Mouse (Mus musculus): ENCODE results near the gene Cacna1e.

Gene Cacna1e

GRCm38 (mm10) chr1:154532987-154533940, 351.0 kb downstream of the Cacna1e start:
- in situ Hi-C loops (cut with MboI, MseI): no loop called here

DNA sequence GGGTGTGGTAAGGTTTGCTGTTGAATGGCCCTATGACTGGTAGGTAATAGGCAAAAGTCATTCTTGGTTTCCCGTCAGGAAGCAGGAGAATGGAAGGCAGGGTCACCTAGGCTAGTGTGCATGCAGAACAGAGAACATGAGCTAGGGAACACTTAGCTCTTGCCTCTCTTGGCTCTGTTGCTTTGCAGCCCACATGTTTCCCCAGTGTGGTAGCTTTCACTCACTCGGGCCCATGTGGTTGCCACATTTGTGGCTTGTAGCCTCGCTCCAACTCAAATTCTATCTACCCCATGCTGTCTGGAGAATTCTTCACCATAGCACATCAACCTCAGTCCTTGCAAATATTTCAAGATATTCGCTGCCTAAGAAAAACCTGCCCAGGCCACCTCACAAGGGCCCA, 354.6 kb downstream of the Cacna1e start:
- in situ Hi-C loops (cut with MboI, MseI): no loop called here

GRCm38 (mm10) chr1:154528803-154529202, 355.5 kb downstream of the Cacna1e start:
- in situ Hi-C loops (cut with MboI, MseI): no loop called here

- in situ Hi-C loops (cut with MboI, MseI): no loop called here
Observed at GRCm38 (mm10) chr1:154520715-154521114, 363.6 kb downstream of the Cacna1e start.

- in situ Hi-C loops (cut with MboI, MseI): no loop called here
Observed at GRCm38 (mm10) chr1:154515350-154515749, 369.0 kb downstream of the Cacna1e start.

DNA sequence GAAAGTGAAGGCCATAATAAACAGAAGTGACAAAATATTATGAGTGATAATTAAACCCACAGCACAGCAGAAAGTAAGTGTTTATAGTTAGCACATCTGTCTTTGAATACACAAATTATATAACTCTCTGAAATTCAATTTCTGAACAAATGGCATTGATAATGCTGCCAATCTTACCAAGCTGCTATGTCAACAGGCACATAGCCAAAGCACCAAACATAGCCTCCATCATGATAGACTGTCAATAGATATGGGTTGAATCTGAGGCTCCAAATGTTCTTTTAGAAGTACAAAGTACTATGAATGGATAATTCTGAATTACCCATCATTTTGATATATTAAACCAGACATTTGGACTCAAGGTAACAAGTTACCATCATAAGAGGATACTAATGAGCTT, 372.6 kb downstream of the Cacna1e start:
- in situ Hi-C loops (cut with MboI, MseI): no loop called here

- in situ Hi-C loops (cut with MboI, MseI): no loop called here
Observed at GRCm38 (mm10) chr1:154504005-154504404, 380.3 kb downstream of the Cacna1e start.

DNA sequence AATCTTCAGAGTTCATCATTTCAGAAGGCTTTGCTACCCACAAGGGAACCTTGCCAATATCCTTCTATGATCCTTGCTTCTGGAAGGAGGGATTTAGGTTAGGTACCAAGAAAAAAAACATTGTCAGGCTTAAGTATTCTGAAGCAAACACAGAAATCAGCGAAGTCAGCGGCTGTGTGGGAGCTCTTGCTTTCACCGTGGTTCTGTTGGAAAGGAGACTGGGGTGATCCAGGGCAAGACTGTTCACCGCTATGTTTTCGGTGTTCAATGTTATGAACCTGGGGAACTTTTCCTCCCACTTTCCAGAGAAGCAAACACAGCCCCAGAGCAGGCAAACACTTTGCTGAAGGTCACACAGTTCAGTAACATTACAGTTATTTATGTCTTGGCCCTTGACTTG, 383.4 kb downstream of the Cacna1e start:
- in situ Hi-C loops (cut with MboI, MseI): no loop called here

- in situ Hi-C loops (cut with MboI, MseI): no loop called here
Observed at GRCm38 (mm10) chr1:154500187-154500866, 384.0 kb downstream of the Cacna1e start.

DNA sequence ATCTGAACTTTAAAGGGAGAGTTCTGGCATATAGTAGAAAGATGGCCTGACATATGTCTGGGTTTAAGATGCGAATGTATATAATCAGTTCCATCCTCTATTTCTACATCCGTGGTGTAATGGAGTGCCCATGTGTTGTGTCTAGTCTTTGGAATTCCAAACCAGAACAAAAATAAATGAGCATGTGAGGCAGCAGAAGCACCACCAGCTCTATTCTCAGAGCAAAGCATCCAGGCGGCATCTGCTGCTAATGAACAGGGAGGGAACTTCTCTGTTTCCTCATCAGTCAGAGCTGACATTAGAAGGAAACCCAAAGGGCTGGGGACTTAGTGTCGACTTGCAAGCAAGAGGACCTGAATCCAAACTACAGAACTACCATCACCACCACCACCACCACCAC, 385.5 kb downstream of the Cacna1e start:
- in situ Hi-C loops (cut with MboI, MseI): no loop called here

GRCm38 (mm10) chr1:154491071-154491470, 393.2 kb downstream of the Cacna1e start:
- in situ Hi-C loops (cut with MboI, MseI): no loop called here

DNA sequence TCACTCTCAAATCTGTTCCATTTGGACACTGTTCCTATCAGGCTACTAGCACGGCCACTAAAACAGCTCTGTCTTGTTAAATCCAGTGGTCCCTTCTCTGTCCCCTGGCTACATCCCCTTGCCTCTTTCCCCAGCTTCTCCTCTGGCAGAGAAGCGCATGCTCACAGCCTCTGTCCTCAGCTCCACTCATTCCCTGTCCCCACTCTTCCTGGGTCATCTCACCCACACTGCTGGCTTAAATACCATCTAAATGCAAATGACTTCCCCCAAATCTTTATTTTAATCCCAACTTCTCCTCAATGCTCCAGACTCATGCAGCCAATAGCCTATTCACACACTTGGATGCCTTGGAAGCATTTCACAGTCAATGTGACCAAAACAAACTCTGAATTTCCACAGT, 407.6 kb downstream of the Cacna1e start:
- in situ Hi-C loops (cut with MboI, MseI): loop anchor here in 1 of 2 experiments (10.0 kb wide), 1 partner anchor 692 kb away; no protein-coding TSS in a partner anchor

- in situ Hi-C loops (cut with MboI, MseI): loop anchor here in 1 of 2 experiments (10.0 kb wide), 1 partner anchor 691 kb away; no protein-coding TSS in a partner anchor
Observed at GRCm38 (mm10) chr1:154475706-154476105, 408.6 kb downstream of the Cacna1e start.

GRCm38 (mm10) chr1:154474156-154474555, 410.1 kb downstream of the Cacna1e start:
- in situ Hi-C loops (cut with MboI, MseI): loop anchor here in 1 of 2 experiments (10.0 kb wide), 1 partner anchor 689 kb away; no protein-coding TSS in a partner anchor

- in situ Hi-C loops (cut with MboI, MseI): no loop called here
Observed at GRCm38 (mm10) chr1:154467265-154467664, 417.0 kb downstream of the Cacna1e start.

DNA sequence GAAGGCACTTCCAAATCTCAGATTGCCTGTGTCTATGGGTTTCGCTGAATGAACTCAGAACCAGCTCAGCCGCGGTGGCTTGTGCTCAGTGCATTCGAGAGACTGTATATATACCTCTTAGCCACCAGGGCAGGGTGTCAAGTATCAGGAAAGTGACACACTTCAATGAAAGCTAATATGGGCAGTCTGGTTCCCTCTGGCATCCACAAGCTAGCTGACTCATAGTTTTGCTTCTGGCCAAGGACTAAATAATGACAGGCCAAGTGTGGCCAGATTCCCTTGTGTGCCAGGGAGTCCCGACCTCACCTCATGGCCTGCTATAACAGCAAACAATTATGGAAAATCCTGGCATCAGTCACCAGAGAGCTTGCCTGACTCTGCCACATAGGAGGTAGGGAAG, 422.8 kb downstream of the Cacna1e start:
- in situ Hi-C loops (cut with MboI, MseI): no loop called here

DNA sequence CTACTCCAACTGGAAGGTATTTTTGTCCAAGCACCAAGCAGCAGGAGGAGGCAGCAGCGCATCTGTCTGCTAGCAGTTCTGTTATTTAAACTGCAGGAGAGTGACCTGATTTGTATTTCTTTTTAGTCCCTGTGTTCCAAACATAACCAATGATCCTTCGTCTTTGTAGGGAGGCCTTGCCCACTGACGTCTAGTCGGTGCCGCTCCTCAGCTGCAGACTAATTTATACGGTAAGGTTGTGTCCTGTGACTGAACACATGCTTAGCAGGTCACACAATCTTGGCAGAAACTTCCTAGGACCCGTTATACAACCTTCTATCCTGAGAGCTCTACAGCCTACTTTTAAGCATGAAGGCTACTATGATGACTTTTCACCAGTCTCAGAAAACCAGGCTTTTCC, 424.2 kb downstream of the Cacna1e start:
- in situ Hi-C loops (cut with MboI, MseI): no loop called here

DNA sequence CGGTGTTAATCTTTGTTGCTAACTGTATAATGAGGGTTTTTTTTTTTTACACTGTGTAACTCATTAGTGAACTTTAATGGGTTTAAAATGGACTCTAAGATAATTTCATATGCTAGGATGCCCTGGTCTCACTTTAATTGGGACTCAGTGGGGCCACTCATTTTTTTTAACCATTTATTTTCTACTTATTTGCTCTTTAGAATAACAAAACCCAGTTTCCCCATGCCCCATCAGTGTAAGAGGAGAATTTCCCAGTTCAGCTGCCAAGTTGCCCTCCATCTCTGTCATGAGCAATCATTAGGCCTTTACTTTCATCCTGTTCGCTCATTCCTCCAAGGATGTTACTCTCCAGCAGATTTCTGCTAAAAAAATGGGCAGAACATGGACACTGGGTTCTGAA, 425.7 kb downstream of the Cacna1e start:
- in situ Hi-C loops (cut with MboI, MseI): no loop called here

DNA sequence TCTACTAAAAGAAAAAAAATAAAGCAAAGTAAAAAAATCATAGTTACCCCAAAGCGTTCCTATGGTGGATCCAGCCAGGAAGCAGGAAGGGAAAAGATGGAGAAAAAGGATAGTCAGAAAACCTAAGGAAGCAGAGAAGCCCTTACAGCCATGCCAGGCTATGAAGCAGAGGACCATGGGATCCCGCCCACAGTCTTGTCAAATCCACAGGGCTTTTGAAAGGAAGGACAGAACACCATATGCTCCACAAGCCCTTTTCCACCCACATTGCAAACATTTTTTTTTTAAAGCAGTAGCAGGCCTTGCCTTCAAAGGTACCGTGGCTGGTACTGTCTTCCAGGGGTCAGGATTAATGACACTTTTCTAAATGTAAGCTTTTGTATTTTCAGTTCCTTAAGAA, 433.5 kb downstream of the Cacna1e start:
- in situ Hi-C loops (cut with MboI, MseI): no loop called here

- in situ Hi-C loops (cut with MboI, MseI): no loop called here
Observed at GRCm38 (mm10) chr1:154446456-154446855, 437.8 kb downstream of the Cacna1e start.

- in situ Hi-C loops (cut with MboI, MseI): no loop called here
Observed at GRCm38 (mm10) chr1:154433520-154433919, 450.8 kb downstream of the Cacna1e start.

GRCm38 (mm10) chr1:154433112-154433511, 451.2 kb downstream of the Cacna1e start:
- in situ Hi-C loops (cut with MboI, MseI): no loop called here

Data from T-helper 17 cell (primary cell).